In the genomic region with DNA sequence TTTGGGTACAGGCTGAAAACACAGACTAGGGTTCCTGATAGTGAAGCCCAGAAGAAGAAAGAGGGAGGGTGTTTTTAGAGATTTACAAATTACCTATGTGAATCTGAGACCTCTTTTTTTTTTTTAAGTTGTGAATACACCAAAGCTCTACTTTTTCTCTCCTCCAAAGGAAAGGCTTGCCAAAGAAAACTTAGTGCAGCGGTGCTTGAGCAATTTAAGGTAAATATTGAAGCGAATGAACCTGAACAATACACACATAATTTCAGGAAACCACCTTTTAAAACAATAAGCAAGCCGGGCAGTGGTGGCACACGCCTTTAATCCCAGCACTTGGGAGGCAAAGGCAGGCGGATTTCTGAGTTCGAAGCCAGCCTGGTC, we compare ENCODE assay signal across 8 mouse cellular contexts. TPM values are rescaled to one million over a fixed set of nuclear protein-coding genes. Genes with fewer than 3 reads are reported as not detected.
A peak's percentile ranks its signal among the peaks of the same experiment; 100 is the strongest.
DNase-seq lines count a peak whose midpoint lies in the region; ATAC-seq and TF ChIP-seq lines count a peak whose summit lies in the region.

No protein-coding gene starts in this region.

- peaks cover 17% of the 10 kb centered on the region; the same call in 1 of the 2 replicates for H3K36me3 ChIP-seq in heart, embryonic 13.5 days
- H3K36me3 ChIP-seq in MEL (ENCODE audit: control insufficient read depth in 1 of 2, insufficient read depth in 2 of 2, low read length in 2 of 2) (peaks cover 10 to 28% of the 10 kb centered on the region in 2 experiments), macrophage (ENCODE audit: inconsistent target) (no peaks in the 10 kb centered on the region)
- no peaks in the 10 kb centered on the region for H3K36me3 ChIP-seq in hindbrain, embryonic 11.5 days (ENCODE audit: control insufficient read depth, insufficient read depth, low read length)

- peak overlapping the region; percentile 98 for H3K27ac ChIP-seq in heart, embryonic 13.5 days (replicated peaks)
- H3K27ac ChIP-seq in MEL (ENCODE audit: control insufficient read depth, low read depth, low read length) (peak overlapping the region; percentile 100), macrophage (peak overlapping the region; percentile 75)
- H3K27ac ChIP-seq in hindbrain, embryonic 11.5 days (ENCODE audit: low read depth, low read length) = peak overlapping the region; percentile 97

- WGBS in heart, embryonic 13.5 days = 19% methylated on average over 6 of the region's 6 CpGs
- WGBS in hindbrain, embryonic 11.5 days = 25% methylated on average over 6 of the region's 6 CpGs
- 21% methylated on average over 6 of the region's 6 CpGs for WGBS in macrophage (ENCODE audit: missing documents)

- ATAC-seq in heart, embryonic 13.5 days (ENCODE audit: extremely low read depth, insufficient number of reproducible peaks, low FRiP score, low TSS enrichment) = no peak
- no peak for ATAC-seq in hindbrain, embryonic 11.5 days (ENCODE audit: low FRiP score)
- no peak for ATAC-seq in inflammation-experienced regulatory T-cells, adult 6 months

- TF ChIP-seq EP300 in MEL (IDR thresholded peaks at IDR 0.05; ENCODE audit: low read depth in 1 of 2, low read length in 2 of 2) = 0 out of 4 replicates have a peak, but pooled peaks of 1 of the 2 experiments have one; percentile 12

- peak overlapping the region; percentile 84 for H3K4me2 ChIP-seq in heart, embryonic 13.5 days
- H3K4me2 ChIP-seq in hindbrain, embryonic 11.5 days (replicated peaks; ENCODE audit: low read depth, low read length) = peak overlapping the region; percentile 42

- peak overlapping the region; percentile 90 for H3K4me3 ChIP-seq in heart, embryonic 13.5 days
- H3K4me3 ChIP-seq in MEL (ENCODE audit: control insufficient read depth in 1 of 2, insufficient read depth in 1 of 2, low read depth in 2 of 2, low read length in 2 of 2) (peak overlapping the region; percentile 56 to 94), macrophage (ENCODE audit: inconsistent target) (peak overlapping the region; percentile 43)
- H3K4me3 ChIP-seq in hindbrain, embryonic 11.5 days (ENCODE audit: low read depth, low read length) = peak overlapping the region; percentile 98

- no peaks in the 10 kb centered on the region for H3K27me3 ChIP-seq in heart, embryonic 13.5 days (replicated peaks)
- H3K27me3 ChIP-seq in MEL (ENCODE audit: control insufficient read depth in 1 of 2, insufficient read depth in 2 of 2, low read length in 2 of 2) = no peaks in the 10 kb centered on the region
- no peaks in the 10 kb centered on the region for H3K27me3 ChIP-seq in hindbrain, embryonic 11.5 days (ENCODE audit: control insufficient read depth, insufficient read depth, low read length)

- TF ChIP-seq RAD21 in MEL (IDR thresholded peaks at IDR 0.05; ENCODE audit: low read depth, low read length) = no peak

- TF ChIP-seq POLR2A in MEL (IDR thresholded peaks at IDR 0.05; ENCODE audit: control insufficient read depth in 1 of 2, insufficient read depth in 1 of 2, low read depth in 1 of 2, low read length in 2 of 2, poor library complexity in 1 of 2) = no peak

- peak overlapping the region; percentile 99 for H3K9ac ChIP-seq in heart, embryonic 13.5 days
- peak overlapping the region; percentile 98 for H3K9ac ChIP-seq in MEL (ENCODE audit: control insufficient read depth, low read depth, low read length, poor library complexity, severe bottlenecking)
- H3K9ac ChIP-seq in hindbrain, embryonic 11.5 days (ENCODE audit: low read depth, low read length) = peak overlapping the region; percentile 97

- no peaks in the 10 kb centered on the region for H3K9me3 ChIP-seq in heart, embryonic 13.5 days
- no peaks in the 10 kb centered on the region for H3K9me3 ChIP-seq in MEL (replicated peaks; ENCODE audit: insufficient read depth, low read length)
- H3K9me3 ChIP-seq in hindbrain, embryonic 11.5 days (ENCODE audit: control insufficient read depth, low read length) = no peaks in the 10 kb centered on the region

- H3K79me2 ChIP-seq in MEL (ENCODE audit: control insufficient read depth, insufficient read depth, low read length, poor library complexity) (peaks cover 43% of the 10 kb centered on the region), macrophage (ENCODE audit: inconsistent target) (peaks cover 30% of the 10 kb centered on the region)

- intact Hi-C loops in heart, postnatal 25 days (cut with DNase I) = loop anchor here (5.0 kb wide), 2 partner anchors 64 to 206 kb away; a partner anchor contains a TSS

- no peak for DNase-seq in heart, postnatal 25 days (ENCODE audit: low spot score)
- DNase-seq in MEL (ENCODE audit: low read depth, low spot score) = no peak
- DNase-seq in hindbrain, embryonic 11.5 days (ENCODE audit: low spot score) = no peak
- DNase-seq in cerebellum, postnatal 10 days = no peak
- DNase-seq in thymus, adult 18-20 months = no peak

- H3K4me1 ChIP-seq in heart, embryonic 13.5 days = peaks cover 27% of the 10 kb centered on the region
- peaks cover 11 to 26% of the 10 kb centered on the region in 2 experiments for H3K4me1 ChIP-seq in MEL (ENCODE audit: control insufficient read depth in 1 of 2, insufficient read depth in 2 of 2, low read length in 2 of 2)
- H3K4me1 ChIP-seq in hindbrain, embryonic 11.5 days (replicated peaks; ENCODE audit: control insufficient read depth, insufficient read depth, low read length) = no peaks in the 10 kb centered on the region; the same call in 1 of the 2 replicates

- no peak for TF ChIP-seq CTCF in MEL (IDR thresholded peaks at IDR 0.05 in 2 of 3, conservative IDR thresholded peaks at IDR 0.05 in 1 of 3; ENCODE audit: control insufficient read depth in 1 of 3, insufficient read depth in 1 of 3, low read depth in 2 of 3, low read length in 3 of 3, poor library complexity in 1 of 3, severe bottlenecking in 1 of 3)

TF ChIP-seq in MEL, 35 proteins besides CTCF, POLR2A, EP300 and RAD21:
- TF ChIP-seq NRF1 (IDR thresholded peaks at IDR 0.05; ENCODE audit: insufficient read depth, low read depth, low read length, poor library complexity, severe bottlenecking) = no peak
- peak; percentile 9; the same call in 1 of the 2 replicates for TF ChIP-seq SIN3A (IDR thresholded peaks at IDR 0.05; ENCODE audit: low read length)
- TF ChIP-seq MEF2A (IDR thresholded peaks at IDR 0.05; ENCODE audit: extremely low read depth, insufficient replicate concordance, low read depth, low read length, poor library complexity, severe bottlenecking) = no peak
- no peak for TF ChIP-seq SMC3 (IDR thresholded peaks at IDR 0.05; ENCODE audit: low read depth, low read length)
- TF ChIP-seq MAZ (IDR thresholded peaks at IDR 0.05; ENCODE audit: low read depth, low read length) = 0 out of 2 replicates have a peak, but pooled peaks have one; percentile 9
- no peak for TF ChIP-seq GATA1 (IDR thresholded peaks at IDR 0.05; ENCODE audit: low read depth, low read length)
- no peak; the same call in 1 of the 2 replicates for TF ChIP-seq MAX (IDR thresholded peaks at IDR 0.05; ENCODE audit: low read length)
- no peak for TF ChIP-seq BHLHE40 (IDR thresholded peaks at IDR 0.05; ENCODE audit: borderline replicate concordance, low read depth, low read length)
- no peak for TF ChIP-seq E2F4 (IDR thresholded peaks at IDR 0.05; ENCODE audit: borderline replicate concordance, low read depth, low read length)
- TF ChIP-seq CHD2 (IDR thresholded peaks at IDR 0.05; ENCODE audit: low read length) = no peak
- TF ChIP-seq USF1 (IDR thresholded peaks at IDR 0.05; ENCODE audit: low read depth, low read length) = no peak
- no peak for TF ChIP-seq ZKSCAN1 (IDR thresholded peaks at IDR 0.05; ENCODE audit: low read depth, low read length)
- no peak for TF ChIP-seq MYC (IDR thresholded peaks at IDR 0.05; ENCODE audit: low read depth, low read length)
- no peak for TF ChIP-seq MXI1 (IDR thresholded peaks at IDR 0.05; ENCODE audit: low read depth, low read length)
- no peak for TF ChIP-seq ZMIZ1 (IDR thresholded peaks at IDR 0.05; ENCODE audit: low read depth, low read length)
- peak; percentile 86 for TF ChIP-seq CHD1 (IDR thresholded peaks at IDR 0.05; ENCODE audit: low read depth, low read length)
- TF ChIP-seq TCF12 (IDR thresholded peaks at IDR 0.05; ENCODE audit: low read depth, low read length) = no peak

RNA-seq across cellular contexts. Expression of a gene that starts 0.7 kb away (rescaled TPM):
- 32.5 and 33.5 TPM in 2 replicates for polyA plus RNA-seq in heart, embryonic 13.5 days (2015; fragmentation: Nextera tagmentation; extraction: Ambion mirVana)
- 10 to 100 TPM; 59.5 to 60.2 TPM for total RNA-seq in heart, postnatal 25 days (2021)
- total RNA-seq in MEL (2012; rRNA removed) = 87.3 and 99.6 TPM in 2 replicates
- polyA plus RNA-seq in MEL (2012; ENCODE audit: insufficient read depth in 1 of 2, insufficient read length in 2 of 2, low read depth in 1 of 2, low replicate concordance in 2 of 2, missing spikeins in 1 of 2) = 100 to 1,000 TPM in 1 of 2 experiments, 10 to 100 TPM in 1; 88.0 to 188 TPM
- polyA plus RNA-seq in hindbrain, embryonic 11.5 days (2014; fragmentation: Nextera tagmentation; extraction: Ambion mirVana) = 114 and 125 TPM in 2 replicates
- total RNA-seq in macrophage (2018; cell fraction: chromatin; rRNA removed) = 100 to 1,000 TPM; 201 to 484 (median 395) TPM
- total RNA-seq in macrophage (2018; cell fraction: cytosol; rRNA removed) = 10 to 100 TPM; 50.0 to 89.6 (median 69.1) TPM
- total RNA-seq in macrophage (2018; cell fraction: nucleus; rRNA removed) = 100 to 1,000 TPM; 139 to 442 (median 231) TPM
- polyA plus RNA-seq in macrophage (2018) = 38.5 to 63.2 TPM (median 51.3 TPM) in 3 replicates
- 100 to 1,000 TPM in 1 of 3 experiments, 10 to 100 TPM in 2; 85.9 to 113 (median 93.1) TPM for polyA plus RNA-seq in inflammation-experienced regulatory T-cells, adult 6 months (2017; shearing (Covaris generic))

Comparison
In these comparisons a context has a peak if more than half of its experiments do, and no peak if none do; other contexts are left out.
1. H3K4me3 ChIP-seq: peak in every context shown above with its lines; median percentile 98 in hindbrain, embryonic 11.5 days; 90 in heart, embryonic 13.5 days; 75 in MEL; 43 in macrophage.